Mouse (Mus musculus) MEL (cell line): ENCODE data around the gene Tbc1d10c. TPM values are rescaled to one million over a fixed set of nuclear protein-coding genes. Genes with fewer than 3 reads are reported as not detected.

Source experiments
- DNase-seq: peaks from one replicate; pipeline ENCODE4 v3.0.0; 2011; ENCODE audit warnings: low read depth, low spot score
- H3K27ac ChIP-seq: 2 replicates; pipeline ENCODE4 v1.5.1; 2012; ENCODE audit warnings: low read depth, mild to moderate bottlenecking, control low read depth, low read length, moderate library complexity; ENCODE audit not compliant: control insufficient read depth
- H3K27me3 ChIP-seq, 2 experiments: fragments of 150-350 bp in 1 of 2; sonication (generic) in 1 of 2; 2 replicates each; pipeline ENCODE4 v1.6.1; 2012; ENCODE audit warnings: low read length in 2 of 2, mild to moderate bottlenecking in 2 of 2, improper control_type of control experiment in 1 of 2, moderate library complexity in 1 of 2; ENCODE audit not compliant: insufficient read depth in 2 of 2, control insufficient read depth in 1 of 2
- H3K36me3 ChIP-seq, 2 experiments: 2 replicates each; pipeline ENCODE4 v1.6.1; 2012 to 2014; ENCODE audit warnings: low read length in 2 of 2, improper control_type of control experiment in 1 of 2, inconsistent platforms in 1 of 2, mild to moderate bottlenecking in 1 of 2; ENCODE audit not compliant: insufficient read depth in 2 of 2, control insufficient read depth in 1 of 2
- H3K4me1 ChIP-seq, 2 experiments: fragments of 150-350 bp in 1 of 2; sonication (generic) in 1 of 2; 2 replicates each; pipeline ENCODE4 v1.6.1; 2012; ENCODE audit warnings: low read length in 2 of 2, improper control_type of control experiment in 1 of 2, mild to moderate bottlenecking in 1 of 2; ENCODE audit not compliant: insufficient read depth in 2 of 2, control insufficient read depth in 1 of 2
- H3K4me3 ChIP-seq, 2 experiments: fragments of 150-350 bp in 1 of 2; sonication (generic) in 1 of 2; 2 replicates each; pipeline ENCODE4 v1.5.1; 2012; ENCODE audit warnings: low read depth in 2 of 2, low read length in 2 of 2, mild to moderate bottlenecking in 2 of 2, moderate library complexity in 2 of 2, control low read depth in 1 of 2, improper control_type of control experiment in 1 of 2; ENCODE audit not compliant: control insufficient read depth in 1 of 2, insufficient read depth in 1 of 2
- H3K79me2 ChIP-seq: 2 replicates; pipeline ENCODE4 v1.6.1; 2012; ENCODE audit warnings: mild to moderate bottlenecking, low read length, moderate library complexity; ENCODE audit not compliant: control insufficient read depth, poor library complexity, insufficient read depth
- H3K9ac ChIP-seq: 2 replicates; pipeline ENCODE4 v1.6.1; 2012; ENCODE audit warnings: low read depth, mild to moderate bottlenecking, control low read depth, low read length, moderate library complexity; ENCODE audit not compliant: control insufficient read depth, poor library complexity, severe bottlenecking
- H3K9me3 ChIP-seq: fragments of 150-350 bp; sonication (generic); replicated peaks from 2 replicates; pipeline ENCODE4 v1.6.1; 2012; ENCODE audit warnings: mild to moderate bottlenecking, low read length, improper control_type of control experiment, moderate library complexity; ENCODE audit not compliant: insufficient read depth
- BHLHE40 ChIP-seq: IDR thresholded peaks from 2 replicates; pipeline ENCODE4 v1.6.1; 2012; ENCODE audit warnings: low read depth, mild to moderate bottlenecking, inconsistent platforms, low read length, improper control_type of control experiment, borderline replicate concordance
- E2F4 ChIP-seq: IDR thresholded peaks from 2 replicates; pipeline ENCODE4 v1.6.1; 2011; ENCODE audit warnings: low read depth, low read length, improper control_type of control experiment, borderline replicate concordance
- ELF1 ChIP-seq: IDR thresholded peaks from 2 replicates; pipeline ENCODE4 v1.6.1; 2014; ENCODE audit warnings: low read depth, mild to moderate bottlenecking, inconsistent platforms, low read length, improper control_type of control experiment, moderate library complexity
- EP300 ChIP-seq, 2 experiments: IDR thresholded peaks; 2 replicates each; pipeline ENCODE4 v1.6.1; 2011; ENCODE audit warnings: improper control_type of control experiment in 2 of 2, low read length in 2 of 2, low read depth in 1 of 2, mild to moderate bottlenecking in 1 of 2
- GABPA ChIP-seq: IDR thresholded peaks from 2 replicates; pipeline ENCODE4 v1.6.1; 2012; ENCODE audit warnings: low read depth, mild to moderate bottlenecking, inconsistent platforms, low read length, improper control_type of control experiment, moderate library complexity
- HCFC1 ChIP-seq: IDR thresholded peaks from 2 replicates; pipeline ENCODE4 v1.6.1; 2012; ENCODE audit warnings: low read depth, mild to moderate bottlenecking, inconsistent platforms, low read length, improper control_type of control experiment, moderate library complexity
- JUND ChIP-seq: IDR thresholded peaks from 2 replicates; pipeline ENCODE4 v1.6.1; 2011; ENCODE audit warnings: low read depth, mild to moderate bottlenecking, improper control_type of control experiment, low read length
- KAT2A ChIP-seq: conservative IDR thresholded peaks from 2 replicates; pipeline ENCODE4 v1.6.1; 2012; ENCODE audit warnings: low read depth, low read length, improper control_type of control experiment, inconsistent platforms
- MAX ChIP-seq: IDR thresholded peaks from 2 replicates; pipeline ENCODE4 v1.6.1; 2011; ENCODE audit warnings: low read length, improper control_type of control experiment
- MAZ ChIP-seq: IDR thresholded peaks from 2 replicates; pipeline ENCODE4 v1.6.1; 2012; ENCODE audit warnings: low read depth, mild to moderate bottlenecking, inconsistent platforms, low read length, improper control_type of control experiment
- MEF2A ChIP-seq: IDR thresholded peaks from 2 replicates; pipeline ENCODE4 v1.6.1; 2014; ENCODE audit warnings: low read depth, mild to moderate bottlenecking, inconsistent platforms, low read length, improper control_type of control experiment; ENCODE audit not compliant: poor library complexity, insufficient replicate concordance, severe bottlenecking; ENCODE audit errors: extremely low read depth
- MXI1 ChIP-seq: IDR thresholded peaks from 2 replicates; pipeline ENCODE4 v1.6.1; 2011; ENCODE audit warnings: mild to moderate bottlenecking, low read depth, low read length, improper control_type of control experiment
- MYB ChIP-seq: IDR thresholded peaks from 2 replicates; pipeline ENCODE4 v1.6.1; 2011; ENCODE audit warnings: mild to moderate bottlenecking, low read depth, low read length, improper control_type of control experiment
- NELFE ChIP-seq: IDR thresholded peaks from 2 replicates; pipeline ENCODE4 v1.6.1; 2011; ENCODE audit warnings: low read depth, low read length, improper control_type of control experiment
- NRF1 ChIP-seq: IDR thresholded peaks from 2 replicates; pipeline ENCODE4 v1.6.1; 2014; ENCODE audit warnings: low read depth, mild to moderate bottlenecking, inconsistent platforms, low read length, improper control_type of control experiment, moderate library complexity; ENCODE audit not compliant: poor library complexity, insufficient read depth, severe bottlenecking
- POLR2A ChIP-seq, 2 experiments: IDR thresholded peaks; 2 replicates each; pipeline ENCODE4 v1.6.1; 2011 to 2012; ENCODE audit warnings: low read length in 2 of 2, mild to moderate bottlenecking in 2 of 2, control low read depth in 1 of 2, improper control_type of control experiment in 1 of 2, low read depth in 1 of 2, moderate library complexity in 1 of 2; ENCODE audit not compliant: control insufficient read depth in 1 of 2, insufficient read depth in 1 of 2, poor library complexity in 1 of 2
- POLR2AphosphoS2 ChIP-seq: IDR thresholded peaks from 2 replicates; pipeline ENCODE4 v1.6.1; 2011; ENCODE audit warnings: low read length, improper control_type of control experiment
- POLR2AphosphoS5 ChIP-seq: IDR thresholded peaks from 2 replicates; pipeline ENCODE4 v1.6.1; 2012; ENCODE audit warnings: low read depth, borderline replicate concordance, mild to moderate bottlenecking, inconsistent platforms, low read length, moderate library complexity, mixed read lengths
- RAD21 ChIP-seq: IDR thresholded peaks from 2 replicates; pipeline ENCODE4 v1.6.1; 2011; ENCODE audit warnings: mild to moderate bottlenecking, low read depth, low read length, improper control_type of control experiment
- RCOR1 ChIP-seq: IDR thresholded peaks from 2 replicates; pipeline ENCODE4 v1.6.1; 2012; ENCODE audit warnings: low read depth, mild to moderate bottlenecking, inconsistent platforms, low read length, improper control_type of control experiment
- SIN3A ChIP-seq: IDR thresholded peaks from 2 replicates; pipeline ENCODE4 v1.6.1; 2012; ENCODE audit warnings: low read length, improper control_type of control experiment, inconsistent platforms
- SMC3 ChIP-seq: IDR thresholded peaks from 2 replicates; pipeline ENCODE4 v1.6.1; 2011; ENCODE audit warnings: low read depth, low read length, improper control_type of control experiment
- TAL1 ChIP-seq: IDR thresholded peaks from 2 replicates; pipeline ENCODE4 v1.6.1; 2012; ENCODE audit warnings: mild to moderate bottlenecking, inconsistent platforms, low read length, moderate library complexity, mixed read lengths
- TBP ChIP-seq: IDR thresholded peaks from 2 replicates; pipeline ENCODE4 v1.8.0; 2011; ENCODE audit warnings: low read depth, low read length, improper control_type of control experiment
- TCF12 ChIP-seq: IDR thresholded peaks from 2 replicates; pipeline ENCODE4 v1.6.1; 2014; ENCODE audit warnings: low read depth, mild to moderate bottlenecking, inconsistent platforms, low read length, improper control_type of control experiment, moderate library complexity
- UBTF ChIP-seq: IDR thresholded peaks from 2 replicates; pipeline ENCODE4 v1.6.1; 2012; ENCODE audit warnings: low read depth, mild to moderate bottlenecking, inconsistent platforms, low read length, improper control_type of control experiment, moderate library complexity, borderline replicate concordance; ENCODE audit not compliant: insufficient read depth
- ZKSCAN1 ChIP-seq: IDR thresholded peaks from 2 replicates; pipeline ENCODE4 v1.6.1; 2012; ENCODE audit warnings: low read depth, mild to moderate bottlenecking, inconsistent platforms, low read length, improper control_type of control experiment, moderate library complexity
- ZMIZ1 ChIP-seq: IDR thresholded peaks from 2 replicates; pipeline ENCODE4 v1.6.1; 2012; ENCODE audit warnings: low read depth, mild to moderate bottlenecking, inconsistent platforms, low read length, improper control_type of control experiment, moderate library complexity
- polyA plus RNA-seq, 2 experiments: library from polyadenylated mRNA; stranded (reverse) in 1 of 2; unstranded in 1 of 2; fragments of >175 nt in 1 of 2; fragments of >200 nt in 1 of 2; gene quantifications; 2 replicates each; pipeline versions ENCODE4 v1.2.1 to v1.2.4; 2012; ENCODE audit warnings: low replicate concordance in 2 of 2, low read depth in 1 of 2; ENCODE audit not compliant: insufficient read length in 2 of 2, insufficient read depth in 1 of 2, missing spikeins in 1 of 2
- total RNA-seq: library from RNA; depleted of rRNA; stranded (reverse); fragments of 300-350 nt; gene quantifications from 2 replicates; pipeline ENCODE4 v1.2.3, GENCODE M21; 2012

The Tbc1d10c gene
- total and polyA plus RNA-seq, 3 experiments: 14.0 to 15.5 TPM; not detected in 1

DNA sequence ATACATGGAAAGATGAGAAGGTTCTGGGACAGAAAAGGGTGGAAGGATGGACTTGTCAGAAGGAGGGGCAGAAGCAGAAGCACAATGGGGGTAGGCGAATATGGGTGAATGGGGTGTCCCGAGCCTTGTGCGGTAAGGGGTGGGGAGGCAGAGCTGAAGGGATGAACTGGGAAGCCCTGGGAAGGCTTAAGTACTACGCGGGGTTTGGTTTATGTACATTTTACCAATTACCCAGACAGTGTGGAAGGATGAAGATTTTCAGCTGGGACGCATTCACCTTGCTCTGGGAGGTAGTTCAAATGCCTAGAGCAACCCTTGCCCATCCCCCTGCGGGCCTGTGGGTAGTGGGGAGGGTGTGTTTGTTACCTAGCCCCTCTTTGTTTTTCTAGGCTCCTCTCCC is 11.1 kb upstream of the Tbc1d10c start:
- H3K27me3 ChIP-seq: no peaks in the 10 kb centered on the region
- no peaks in the 10 kb centered on the region for H3K9me3 ChIP-seq
- H3K27ac ChIP-seq: peak overlapping the region; percentile 32; the same call in 1 of the 2 replicates
- no peak for DNase-seq
- H3K36me3 ChIP-seq: peaks cover 0 to 22% of the 10 kb centered on the region in 2 experiments; a peak in 2 of 4 replicates
- TF ChIP-seq POLR2A (IDR thresholded peaks at IDR 0.05; ENCODE audit: control insufficient read depth in 1 of 2, insufficient read depth in 1 of 2, low read depth in 1 of 2, low read length in 2 of 2, poor library complexity in 1 of 2): 0 out of 4 replicates have a peak, but pooled peaks of 1 of the 2 experiments have one; percentile 5
- TF ChIP-seq MAX: no peak
- H3K4me1 ChIP-seq: peaks cover 6 to 34% of the 10 kb centered on the region in 2 experiments
- peak overlapping the region; percentile 55 to 82 for H3K4me3 ChIP-seq
- peaks cover 16% of the 10 kb centered on the region for H3K79me2 ChIP-seq
- H3K9ac ChIP-seq: peak overlapping the region; percentile 70

GRCm38 (mm10) chr19:4201291-4201909 is 10.3 kb upstream of the Tbc1d10c start, which contains the start of gene Rad9a:
Rad9a (minus strand) TSS chr19:4201662.
- peak within 1 kb of the TSS; percentile 72 to 82 for H3K4me3 ChIP-seq
- peaks cover 16% of the 10 kb centered on the region for H3K79me2 ChIP-seq
- H3K27me3 ChIP-seq: no peaks in the 10 kb centered on the region
- H3K9me3 ChIP-seq: no peaks in the 10 kb centered on the region
- H3K9ac ChIP-seq: peak within 1 kb of the TSS; percentile 86
- H3K4me1 ChIP-seq: peaks cover 6 to 34% of the 10 kb centered on the region in 2 experiments
- H3K36me3 ChIP-seq: peaks cover 0 to 23% of the 10 kb centered on the region in 2 experiments; a peak in 3 of 4 replicates
- peak within 1 kb of the TSS; percentile 90 for H3K27ac ChIP-seq
- DNase-seq: peak; percentile 99
- TF ChIP-seq POLR2AphosphoS2: peak; percentile 79; the same call in 1 of the 2 replicates
- TF ChIP-seq ELF1: 0 out of 2 replicates have a peak, but pooled peaks have one; percentile 14
- peak; percentile 89 for TF ChIP-seq MXI1
- TF ChIP-seq SIN3A: peak; percentile 94
- TF ChIP-seq POLR2A (IDR thresholded peaks at IDR 0.05; ENCODE audit: control insufficient read depth in 1 of 2, insufficient read depth in 1 of 2, low read depth in 1 of 2, low read length in 2 of 2, poor library complexity in 1 of 2): peak; percentile 81 to 97
- TF ChIP-seq RCOR1: no peak
- peak; percentile 82; the same call in 1 of the 2 replicates for TF ChIP-seq ZMIZ1
- TF ChIP-seq BHLHE40: peak; percentile 97
- TF ChIP-seq MAZ: peak; percentile 69; the same call in 1 of the 2 replicates
- no peak for TF ChIP-seq TAL1
- TF ChIP-seq HCFC1: peak; percentile 79
- peak; percentile 58; the same call in 1 of the 2 replicates for TF ChIP-seq MYB
- TF ChIP-seq EP300 (IDR thresholded peaks at IDR 0.05; ENCODE audit: low read depth in 1 of 2, low read length in 2 of 2): no peak
- TF ChIP-seq KAT2A: peak; percentile 50; the same call in 1 of the 2 replicates
- TF ChIP-seq RAD21: no peak
- peak; percentile 86 for TF ChIP-seq NELFE
- no peak for TF ChIP-seq UBTF
- peak; percentile 98 for TF ChIP-seq MAX
- TF ChIP-seq NRF1: peak; percentile 37; the same call in 1 of the 2 replicates
- TF ChIP-seq TCF12: peak; percentile 13
- 0 out of 2 replicates have a peak, but pooled peaks have one; percentile 61 for TF ChIP-seq POLR2AphosphoS5
- TF ChIP-seq E2F4: peak; percentile 78; the same call in 1 of the 2 replicates
- no peak for TF ChIP-seq GABPA
- TF ChIP-seq JUND: no peak
- TF ChIP-seq TBP: peak; percentile 93
- TF ChIP-seq MEF2A: no peak
- TF ChIP-seq ZKSCAN1: no peak
- no peak for TF ChIP-seq SMC3
